Mouse (Mus musculus) liver, embryonic 12.5 days (tissue): ENCODE measurements around the gene 4930558K02Rik. TPM values are rescaled to one million over a fixed set of nuclear protein-coding genes. Genes with fewer than 3 reads are reported as not detected.

Experiments
- polyA plus RNA-seq: library from polyadenylated mRNA; unstranded; fragments of >200 nt; fragmentation: Nextera tagmentation; extraction: Ambion mirVana; gene quantifications from 2 replicates; pipeline ENCODE4 v1.2.1, GENCODE M21; 2016

4930558K02Rik gene
- polyA plus RNA-seq, 1 experiment from 2014 or later, result not detected

Other genes starting within 250 kb of the 4930558K02Rik start
- not detected in 2 replicates for gene Fasl, start 191.1 kb downstream of the 4930558K02Rik start, polyA plus RNA-seq
- gene Suco, start 103.0 kb downstream of the 4930558K02Rik start, polyA plus RNA-seq, result 13.3 and 16.3 TPM in 2 replicates
- gene Pigc, start 10.4 kb downstream of the 4930558K02Rik start, polyA plus RNA-seq, result 12.2 and 14.7 TPM in 2 replicates